Mouse (Mus musculus): ENCODE data around the gene Tmem40. TPM values are rescaled to one million over a fixed set of nuclear protein-coding genes. Genes with fewer than 3 reads are reported as not detected.
A peak's percentile ranks its signal among the peaks of the same experiment; 100 is the strongest.

The Tmem40 gene
- polyA plus RNA-seq, 1 experiment from 2014 or later = 2.2 TPM

GRCm38 (mm10) chr6:115764179-115764578 is 2.0 kb upstream of the Tmem40 start:
- 5% methylated on average over 7 of the region's 7 CpGs for WGBS
- H3K36me3 ChIP-seq = no peaks in the 10 kb centered on the region
- H3K4me2 ChIP-seq = peak overlapping the region; percentile 36
- peaks cover 36% of the 10 kb centered on the region for H3K4me1 ChIP-seq
- peak overlapping the region; percentile 88 for H3K27ac ChIP-seq
- no peak overlapping the region for H3K9ac ChIP-seq
- peak; percentile 94 for ATAC-seq (replicated peaks; ENCODE audit: low FRiP score)
- H3K9me3 ChIP-seq (replicated peaks) = no peaks in the 10 kb centered on the region
- H3K27me3 ChIP-seq = no peaks in the 10 kb centered on the region
- no peak overlapping the region for H3K4me3 ChIP-seq (replicated peaks)

- Histone ChIP-seq H3K27me3 (no peaks in the 10 kb centered on the region), H3K9me3 (replicated peaks) (no peaks in the 10 kb centered on the region), H3K27ac (peak overlapping the region; percentile 85), H3K4me1 (peaks cover 40% of the 10 kb centered on the region), H3K4me3 (replicated peaks) (no peak overlapping the region), H3K9ac (no peak overlapping the region), H3K36me3 (no peaks in the 10 kb centered on the region), H3K4me2 (no peak overlapping the region)
- 55% methylated on average over 4 of the region's 4 CpGs for WGBS
- ATAC-seq (replicated peaks; ENCODE audit: low FRiP score) = no peak
Measured at GRCm38 (mm10) chr6:115760982-115761381, 1.2 kb downstream of the Tmem40 start.

GRCm38 (mm10) chr6:115760137-115760536 is 2.1 kb downstream of the Tmem40 start:
- Histone ChIP-seq H3K9ac (no peak overlapping the region), H3K36me3 (no peaks in the 10 kb centered on the region), H3K4me3 (replicated peaks) (no peak overlapping the region), H3K4me1 (peaks cover 39% of the 10 kb centered on the region), H3K27me3 (no peaks in the 10 kb centered on the region), H3K9me3 (replicated peaks) (no peaks in the 10 kb centered on the region), H3K4me2 (no peak overlapping the region), H3K27ac (no peak overlapping the region)
- WGBS = 92% methylated on average over 4 of the region's 4 CpGs
- no peak for ATAC-seq (replicated peaks; ENCODE audit: low FRiP score)

GRCm38 (mm10) chr6:115759461-115759860 is 2.7 kb downstream of the Tmem40 start:
- no peak overlapping the region for H3K4me3 ChIP-seq (replicated peaks)
- no peak; the same call in 1 of the 2 replicates for ATAC-seq (replicated peaks; ENCODE audit: low FRiP score)
- H3K9ac ChIP-seq = no peak overlapping the region
- H3K36me3 ChIP-seq = no peaks in the 10 kb centered on the region
- H3K4me2 ChIP-seq = no peak overlapping the region
- H3K4me1 ChIP-seq = peaks cover 32% of the 10 kb centered on the region
- H3K27ac ChIP-seq = peak overlapping the region; percentile 62
- 46% methylated on average over 5 of the region's 5 CpGs for WGBS
- no peaks in the 10 kb centered on the region for H3K9me3 ChIP-seq (replicated peaks)
- no peaks in the 10 kb centered on the region for H3K27me3 ChIP-seq

GRCm38 (mm10) chr6:115758981-115759435 is 3.2 kb downstream of the Tmem40 start:
- Histone ChIP-seq H3K27ac (peak overlapping the region; percentile 62), H3K4me3 (replicated peaks) (no peak overlapping the region)
- ATAC-seq (replicated peaks; ENCODE audit: low FRiP score) = peak; percentile 49; the same call in 1 of the 2 replicates

GRCm38 (mm10) chr6:115755536-115755935 is 6.7 kb downstream of the Tmem40 start:
- 89% methylated on average over 7 of the region's 7 CpGs for WGBS

More at GRCm38 (mm10) chr6:115758981-115759435, 3.2 kb downstream of the Tmem40 start:
- Histone ChIP-seq H3K4me1 (peaks cover 28% of the 10 kb centered on the region), H3K9ac (no peak overlapping the region), H3K4me2 (no peak overlapping the region), H3K9me3 (replicated peaks) (no peaks in the 10 kb centered on the region), H3K27me3 (no peaks in the 10 kb centered on the region), H3K36me3 (no peaks in the 10 kb centered on the region)
- 45% methylated on average over 9 of the region's 9 CpGs for WGBS

GRCm38 (mm10) chr6:115746326-115746725 is 15.9 kb downstream of the Tmem40 start:
- Histone ChIP-seq H3K9me3 (replicated peaks) (no peaks in the 10 kb centered on the region), H3K4me2 (no peak overlapping the region), H3K27ac (no peak overlapping the region), H3K4me3 (replicated peaks) (no peak overlapping the region), H3K36me3 (no peaks in the 10 kb centered on the region), H3K4me1 (peaks cover 3% of the 10 kb centered on the region; the same call in 1 of the 2 replicates), H3K9ac (no peak overlapping the region), H3K27me3 (no peaks in the 10 kb centered on the region)
- ATAC-seq (replicated peaks; ENCODE audit: low FRiP score) = no peak
- 67% methylated on average over 1 of the region's 1 CpGs for WGBS

More at GRCm38 (mm10) chr6:115755536-115755935, 6.7 kb downstream of the Tmem40 start:
- ATAC-seq (replicated peaks; ENCODE audit: low FRiP score) = no peak
- no peak overlapping the region for H3K27ac ChIP-seq
- H3K27me3 ChIP-seq = no peaks in the 10 kb centered on the region
- no peaks in the 10 kb centered on the region for H3K36me3 ChIP-seq
- no peaks in the 10 kb centered on the region for H3K9me3 ChIP-seq (replicated peaks)
- H3K9ac ChIP-seq = no peak overlapping the region
- H3K4me2 ChIP-seq = no peak overlapping the region
- peaks cover 8% of the 10 kb centered on the region; the same call in 1 of the 2 replicates for H3K4me1 ChIP-seq
- no peak overlapping the region for H3K4me3 ChIP-seq (replicated peaks)

- Histone ChIP-seq H3K27ac (no peak overlapping the region), H3K9me3 (replicated peaks) (no peaks in the 10 kb centered on the region), H3K4me1 (peaks cover 3% of the 10 kb centered on the region; the same call in 1 of the 2 replicates), H3K27me3 (no peaks in the 10 kb centered on the region), H3K4me2 (no peak overlapping the region), H3K9ac (no peak overlapping the region), H3K36me3 (no peaks in the 10 kb centered on the region), H3K4me3 (replicated peaks) (no peak overlapping the region)
- WGBS = 8% methylated on average over 1 of the region's 1 CpGs
- peak; percentile 79 for ATAC-seq (replicated peaks; ENCODE audit: low FRiP score)
Measured at GRCm38 (mm10) chr6:115743569-115743968, 18.6 kb downstream of the Tmem40 start.

GRCm38 (mm10) chr6:115739056-115739455 is 23.2 kb downstream of the Tmem40 start:
- no peak overlapping the region for H3K4me2 ChIP-seq
- H3K9ac ChIP-seq = no peak overlapping the region
- no peaks in the 10 kb centered on the region for H3K4me1 ChIP-seq
- H3K9me3 ChIP-seq (replicated peaks) = no peaks in the 10 kb centered on the region
- no peak overlapping the region for H3K4me3 ChIP-seq (replicated peaks)
- no peak for ATAC-seq (replicated peaks; ENCODE audit: low FRiP score)
- WGBS = 89% methylated on average over 5 of the region's 5 CpGs
- no peaks in the 10 kb centered on the region for H3K36me3 ChIP-seq
- no peak overlapping the region for H3K27ac ChIP-seq
- no peaks in the 10 kb centered on the region for H3K27me3 ChIP-seq

GRCm38 (mm10) chr6:115734909-115735308 is 27.3 kb downstream of the Tmem40 start:
- no peak overlapping the region for H3K4me2 ChIP-seq
- peaks cover 11% of the 10 kb centered on the region for H3K4me1 ChIP-seq
- no peaks in the 10 kb centered on the region for H3K27me3 ChIP-seq
- no peaks in the 10 kb centered on the region for H3K36me3 ChIP-seq
- H3K4me3 ChIP-seq (replicated peaks) = no peak overlapping the region
- no peaks in the 10 kb centered on the region for H3K9me3 ChIP-seq (replicated peaks)
- no peak for ATAC-seq (replicated peaks; ENCODE audit: low FRiP score)
- no peak overlapping the region for H3K9ac ChIP-seq
- H3K27ac ChIP-seq = no peak overlapping the region
- 77% methylated on average over 4 of the region's 4 CpGs for WGBS

- Histone ChIP-seq H3K4me2 (no peak overlapping the region), H3K4me3 (replicated peaks) (no peak overlapping the region), H3K4me1 (peaks cover 17% of the 10 kb centered on the region), H3K27ac (no peak overlapping the region), H3K36me3 (no peaks in the 10 kb centered on the region), H3K27me3 (no peaks in the 10 kb centered on the region), H3K9me3 (replicated peaks) (no peaks in the 10 kb centered on the region), H3K9ac (no peak overlapping the region)
- WGBS = 73% methylated on average over 22 of the region's 22 CpGs
- ATAC-seq (replicated peaks; ENCODE audit: low FRiP score) = no peak
Measured at GRCm38 (mm10) chr6:115732341-115732928, 29.8 kb downstream of the Tmem40 start.

GRCm38 (mm10) chr6:115730560-115731342 is 31.5 kb downstream of the Tmem40 start:
- Histone ChIP-seq H3K36me3 (no peaks in the 10 kb centered on the region), H3K27ac (peak overlapping the region; percentile 54), H3K4me3 (replicated peaks) (0 out of 2 replicates have a peak overlapping the region, but pooled peaks have one; percentile 10), H3K9me3 (replicated peaks) (no peaks in the 10 kb centered on the region), H3K9ac (no peak overlapping the region), H3K27me3 (no peaks in the 10 kb centered on the region), H3K4me2 (peak overlapping the region; percentile 47), H3K4me1 (peaks cover 17% of the 10 kb centered on the region)
- no peak for ATAC-seq (replicated peaks; ENCODE audit: low FRiP score)
- WGBS = 37% methylated on average over 20 of the region's 20 CpGs

Measured in kidney, embryonic 15.5 days (tissue).